Mouse (Mus musculus) brain, embryonic 14.5 days (tissue): ENCODE data around the gene Nell1.

Experiments used
- CTCF ChIP-seq: fragments of 200-500 bp; IDR thresholded peaks from 2 replicates; pipeline ENCODE4 v1.5.1; 2012; ENCODE audit warnings: inconsistent platforms, mild to moderate bottlenecking, moderate library complexity, borderline replicate concordance; ENCODE audit not compliant: insufficient read depth, insufficient read length; ENCODE audit errors: extremely low read depth
- POLR2A ChIP-seq: fragments of 200-500 bp; IDR thresholded peaks from 2 replicates; pipeline ENCODE4 v1.6.1; 2012; ENCODE audit warnings: mild to moderate bottlenecking, inconsistent platforms, borderline replicate concordance; ENCODE audit not compliant: poor library complexity, insufficient read depth, insufficient read length, severe bottlenecking; ENCODE audit errors: extremely low read depth

DNA sequence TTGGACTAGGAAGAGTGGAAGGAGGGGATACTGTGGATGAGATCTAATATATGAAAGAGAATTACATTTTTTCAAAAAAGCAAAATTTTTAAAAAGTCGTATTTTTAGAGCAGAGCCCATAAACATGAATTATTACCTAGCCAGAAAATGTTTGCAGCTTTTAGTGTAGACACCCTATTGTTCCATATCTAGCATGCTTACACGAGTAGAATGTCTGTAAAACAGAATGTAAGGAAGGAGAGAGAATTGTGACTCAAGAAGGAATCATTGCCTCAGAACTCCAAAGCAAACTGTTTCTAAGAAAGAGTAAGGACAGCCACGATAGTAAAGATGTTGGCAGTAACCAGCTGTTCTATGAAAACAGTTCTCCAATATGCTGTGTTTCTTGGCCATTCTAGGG lies 624.2 kb downstream of the Nell1 start, which contains the start of gene 4933405O20Rik:
- TF ChIP-seq CTCF (no peak), POLR2A (no peak)
